Mouse (Mus musculus): ENCODE results near the gene Rai1. TPM values are rescaled to one million over a fixed set of nuclear protein-coding genes. Genes with fewer than 3 reads are reported as not detected.

Gene Rai1
- total and polyA plus RNA-seq, 3 experiments = 6.6 to 22.6 (median 15.4) TPM

- no peaks in the 10 kb centered on the region for H3K79me2 ChIP-seq (replicated peaks; ENCODE audit: control insufficient read depth, extremely low read depth, insufficient read depth, poor library complexity, severe bottlenecking)
- H3K4me1 ChIP-seq (ENCODE audit: control insufficient read depth in 1 of 2, insufficient read depth in 2 of 2) = peaks cover 0 to 11% of the 10 kb centered on the region in 2 experiments; a peak in 2 of 4 replicates
- H3K27me3 ChIP-seq (replicated peaks) = no peaks in the 10 kb centered on the region
- no peak overlapping the region for H3K4me2 ChIP-seq (ENCODE audit: insufficient read depth, low read depth, poor library complexity, severe bottlenecking)
- in situ Hi-C loops (cut with MboI; ENCODE audit: low pct_ligation_motif_present, low pct_unique_long_range_greater_than_20kb, low sequenced_read_pairs) = no loop called here
- no peak overlapping the region for H3K4me3 ChIP-seq (replicated peaks in 1 of 3; ENCODE audit: low read depth in 2 of 3, low read length in 2 of 3, poor library complexity in 1 of 3)
- no peak for TF ChIP-seq GABPA (IDR thresholded peaks at IDR 0.05; ENCODE audit: insufficient replicate concordance, low read depth, low read length)
- TF ChIP-seq MXI1 (IDR thresholded peaks at IDR 0.05; ENCODE audit: low read depth, low read length) = no peak
- no peak for TF ChIP-seq SMC3 (IDR thresholded peaks at IDR 0.05; ENCODE audit: low read depth, low read length)
- TF ChIP-seq PAX5 (IDR thresholded peaks at IDR 0.05; ENCODE audit: low read length) = no peak
- peaks cover 77 to 97% of the 10 kb centered on the region in 2 experiments for H3K36me3 ChIP-seq (replicated peaks in 1 of 2; ENCODE audit: control insufficient read depth in 1 of 2, insufficient read depth in 1 of 2, low read length in 1 of 2)
- H3K9me3 ChIP-seq (replicated peaks; ENCODE audit: low read length) = no peaks in the 10 kb centered on the region
- DNase-seq (ENCODE audit: extremely low read depth) = no peak
- dilution Hi-C loops (cut with MboI; ENCODE audit: extremely low pct_ligation_motif_present, extremely low pct_unique_long_range_greater_than_20kb, low sequenced_read_pairs) = no loop called here
- H3K9ac ChIP-seq (ENCODE audit: insufficient read depth, low read depth) = no peak overlapping the region
- H3K27ac ChIP-seq (ENCODE audit: insufficient read depth, low read depth) = no peak overlapping the region
Observed at GRCm38 (mm10) chr11:60200384-60200783, 95.6 kb downstream of the Rai1 start.

- DNase-seq (ENCODE audit: extremely low read depth) = no peak
- Histone ChIP-seq H3K36me3 (replicated peaks in 1 of 2; ENCODE audit: control insufficient read depth in 1 of 2, insufficient read depth in 1 of 2, low read length in 1 of 2) (peaks cover 90 to 99% of the 10 kb centered on the region in 2 experiments), H3K79me2 (replicated peaks; ENCODE audit: control insufficient read depth, extremely low read depth, insufficient read depth, poor library complexity, severe bottlenecking) (peaks cover 15% of the 10 kb centered on the region), H3K9me3 (replicated peaks; ENCODE audit: low read length) (no peaks in the 10 kb centered on the region), H3K27ac (ENCODE audit: insufficient read depth, low read depth) (no peak overlapping the region), H3K4me1 (ENCODE audit: control insufficient read depth in 1 of 2, insufficient read depth in 2 of 2) (peaks cover 1 to 13% of the 10 kb centered on the region in 2 experiments; a peak in 3 of 4 replicates), H3K4me2 (ENCODE audit: insufficient read depth, low read depth, poor library complexity, severe bottlenecking) (no peak overlapping the region), H3K4me3 (replicated peaks in 1 of 3; ENCODE audit: low read depth in 2 of 3, low read length in 2 of 3, poor library complexity in 1 of 3) (no peak overlapping the region), H3K27me3 (replicated peaks) (no peaks in the 10 kb centered on the region), H3K9ac (ENCODE audit: insufficient read depth, low read depth) (no peak overlapping the region)
- dilution Hi-C loops (cut with MboI; ENCODE audit: extremely low pct_ligation_motif_present, extremely low pct_unique_long_range_greater_than_20kb, low sequenced_read_pairs) = no loop called here
- TF ChIP-seq MXI1 (IDR thresholded peaks at IDR 0.05; ENCODE audit: low read depth, low read length) (no peak), ZMIZ1 (IDR thresholded peaks at IDR 0.05; ENCODE audit: low read depth, low read length) (0 out of 2 replicates have a peak, but pooled peaks have one; percentile 8)
- in situ Hi-C loops (cut with MboI; ENCODE audit: low pct_ligation_motif_present, low pct_unique_long_range_greater_than_20kb, low sequenced_read_pairs) = no loop called here
Observed at GRCm38 (mm10) chr11:60202710-60203638, 98.2 kb downstream of the Rai1 start.

- no peak for DNase-seq (ENCODE audit: extremely low read depth)
- no peak overlapping the region for H3K9ac ChIP-seq (ENCODE audit: insufficient read depth, low read depth)
- H3K9me3 ChIP-seq (replicated peaks; ENCODE audit: low read length) = no peaks in the 10 kb centered on the region
- no peaks in the 10 kb centered on the region for H3K27me3 ChIP-seq (replicated peaks)
- TF ChIP-seq UBTF (IDR thresholded peaks at IDR 0.05; ENCODE audit: low read depth, low read length) (no peak), RCOR1 (conservative IDR thresholded peaks at IDR 0.05; ENCODE audit: low read depth, low read length) (no peak), MAFK (IDR thresholded peaks at IDR 0.05; ENCODE audit: insufficient replicate concordance, low read length) (no peak), EP300 (IDR thresholded peaks at IDR 0.05; ENCODE audit: low read length) (no peak), TBP (conservative IDR thresholded peaks at IDR 0.05; ENCODE audit: low read depth, low read length) (no peak), POLR2AphosphoS2 (IDR thresholded peaks at IDR 0.05; ENCODE audit: low read depth, low read length) (no peak), IRF4 (IDR thresholded peaks at IDR 0.05; ENCODE audit: low read depth, low read length) (no peak), MYC (IDR thresholded peaks at IDR 0.05; ENCODE audit: low read depth, low read length) (no peak), HCFC1 (IDR thresholded peaks at IDR 0.05; ENCODE audit: low read depth, low read length) (no peak), SMC3 (IDR thresholded peaks at IDR 0.05; ENCODE audit: low read depth, low read length) (no peak), ZC3H11A (IDR thresholded peaks at IDR 0.05; ENCODE audit: low read depth, low read length) (no peak), ZNF384 (IDR thresholded peaks at IDR 0.05; ENCODE audit: low read depth, low read length) (no peak), TCF12 (IDR thresholded peaks at IDR 0.05; ENCODE audit: low read depth, low read length) (no peak), MEF2A (IDR thresholded peaks at IDR 0.05; ENCODE audit: borderline replicate concordance, low read depth, low read length) (no peak), KAT2A (IDR thresholded peaks at IDR 0.05; ENCODE audit: insufficient replicate concordance, low read length) (no peak), CTCF (conservative IDR thresholded peaks at IDR 0.05 in 1 of 2, IDR thresholded peaks at IDR 0.05 in 1 of 2; ENCODE audit: low read depth in 2 of 2, low read length in 2 of 2) (no peak)
- dilution Hi-C loops (cut with MboI; ENCODE audit: extremely low pct_ligation_motif_present, extremely low pct_unique_long_range_greater_than_20kb, low sequenced_read_pairs) = no loop called here
- no peak overlapping the region for H3K4me3 ChIP-seq (replicated peaks in 1 of 3; ENCODE audit: low read depth in 2 of 3, low read length in 2 of 3, poor library complexity in 1 of 3)
- H3K4me1 ChIP-seq (ENCODE audit: control insufficient read depth in 1 of 2, insufficient read depth in 2 of 2) = peaks cover 18 to 33% of the 10 kb centered on the region in 2 experiments
- no peak overlapping the region for H3K27ac ChIP-seq (ENCODE audit: insufficient read depth, low read depth)
- peaks cover 75 to 91% of the 10 kb centered on the region in 2 experiments for H3K36me3 ChIP-seq (replicated peaks in 1 of 2; ENCODE audit: control insufficient read depth in 1 of 2, insufficient read depth in 1 of 2, low read length in 1 of 2)
- H3K4me2 ChIP-seq (ENCODE audit: insufficient read depth, low read depth, poor library complexity, severe bottlenecking) = no peak overlapping the region
- in situ Hi-C loops (cut with MboI; ENCODE audit: low pct_ligation_motif_present, low pct_unique_long_range_greater_than_20kb, low sequenced_read_pairs) = no loop called here
- peaks cover 36% of the 10 kb centered on the region for H3K79me2 ChIP-seq (replicated peaks; ENCODE audit: control insufficient read depth, extremely low read depth, insufficient read depth, poor library complexity, severe bottlenecking)
Observed at GRCm38 (mm10) chr11:60205026-60205425, 100.2 kb downstream of the Rai1 start.

Data from CH12.LX (cell line).